Mouse (Mus musculus): ENCODE measurements around the gene Il17rd. TPM values are rescaled to one million over a fixed set of nuclear protein-coding genes. Genes with fewer than 3 reads are reported as not detected.

Gene Il17rd
- polyA plus RNA-seq, 1 experiment, result 0.99 TPM

- 84% methylated on average over 6 of the region's 6 CpGs for WGBS
- TF ChIP-seq POLR2A (IDR thresholded peaks at IDR 0.05; ENCODE audit: low read depth, low read length) (no peak), CTCF (IDR thresholded peaks at IDR 0.05; ENCODE audit: extremely low read depth, insufficient read depth, insufficient read length, insufficient replicate concordance) (no peak)
- H3K4me1 ChIP-seq (ENCODE audit: control insufficient read depth, insufficient read depth, insufficient read length), result no peaks in the 10 kb centered on the region
- H3K36me3 ChIP-seq (ENCODE audit: control insufficient read depth, insufficient read depth, low read length), result no peaks in the 10 kb centered on the region
- H3K4me3 ChIP-seq (ENCODE audit: extremely low read depth, insufficient read depth, insufficient read length), result no peak overlapping the region
- H3K27ac ChIP-seq (ENCODE audit: insufficient read depth, low read length), result no peak overlapping the region
- DNase-seq (ENCODE audit: low read depth in 1 of 2, low spot score in 2 of 2), result no peak
- no peaks in the 10 kb centered on the region for H3K27me3 ChIP-seq (ENCODE audit: control insufficient read depth, insufficient read depth, low read length)
These were observed 64.0 kb downstream of the Il17rd start for GRCm38 (mm10) chr14:27102720-27103119.

GRCm38 (mm10) chr14:27105731-27106457, 67.2 kb downstream of the Il17rd start:
- no peaks in the 10 kb centered on the region for H3K27me3 ChIP-seq (ENCODE audit: control insufficient read depth, insufficient read depth, low read length)
- H3K36me3 ChIP-seq (ENCODE audit: control insufficient read depth, insufficient read depth, low read length), result no peaks in the 10 kb centered on the region
- H3K4me3 ChIP-seq (ENCODE audit: extremely low read depth, insufficient read depth, insufficient read length), result no peak overlapping the region
- TF ChIP-seq POLR2A (IDR thresholded peaks at IDR 0.05; ENCODE audit: low read depth, low read length), result no peak
- TF ChIP-seq CTCF (IDR thresholded peaks at IDR 0.05; ENCODE audit: extremely low read depth, insufficient read depth, insufficient read length, insufficient replicate concordance), result no peak
- DNase-seq (ENCODE audit: low read depth in 1 of 2, low spot score in 2 of 2), result no peak
- no peaks in the 10 kb centered on the region for H3K4me1 ChIP-seq (ENCODE audit: control insufficient read depth, insufficient read depth, insufficient read length)
- WGBS, result 90% methylated on average over 12 of the region's 12 CpGs
- H3K27ac ChIP-seq (ENCODE audit: insufficient read depth, low read length), result no peak overlapping the region

GRCm38 (mm10) chr14:27108748-27109504, 70.2 kb downstream of the Il17rd start:
- Histone ChIP-seq H3K4me1 (ENCODE audit: control insufficient read depth, insufficient read depth, insufficient read length) (no peaks in the 10 kb centered on the region), H3K27me3 (ENCODE audit: control insufficient read depth, insufficient read depth, low read length) (no peaks in the 10 kb centered on the region), H3K27ac (ENCODE audit: insufficient read depth, low read length) (no peak overlapping the region), H3K4me3 (ENCODE audit: extremely low read depth, insufficient read depth, insufficient read length) (no peak overlapping the region), H3K36me3 (ENCODE audit: control insufficient read depth, insufficient read depth, low read length) (no peaks in the 10 kb centered on the region)
- WGBS, result 63% methylated on average over 6 of the region's 6 CpGs
- TF ChIP-seq POLR2A (IDR thresholded peaks at IDR 0.05; ENCODE audit: low read depth, low read length) (no peak), CTCF (IDR thresholded peaks at IDR 0.05; ENCODE audit: extremely low read depth, insufficient read depth, insufficient read length, insufficient replicate concordance) (no peak)
- no peak for DNase-seq (ENCODE audit: low read depth in 1 of 2, low spot score in 2 of 2)

GRCm38 (mm10) chr14:27114362-27115274, 75.9 kb downstream of the Il17rd start, which contains the start of gene Arhgef3:
Gene Arhgef3, plus strand, starts transcription at chr14:27114899.
- peak in 1 of 2 experiments; percentile 20 for DNase-seq (ENCODE audit: low read depth in 1 of 2, low spot score in 2 of 2)
- Histone ChIP-seq H3K27me3 (ENCODE audit: control insufficient read depth, insufficient read depth, low read length) (peaks cover 8% of the 10 kb centered on the region), H3K36me3 (ENCODE audit: control insufficient read depth, insufficient read depth, low read length) (no peaks in the 10 kb centered on the region), H3K4me1 (ENCODE audit: control insufficient read depth, insufficient read depth, insufficient read length) (no peaks in the 10 kb centered on the region; the same call in none of the 2 replicates), H3K27ac (ENCODE audit: insufficient read depth, low read length) (no peak within 1 kb of the TSS), H3K4me3 (ENCODE audit: extremely low read depth, insufficient read depth, insufficient read length) (peak within 1 kb of the TSS; percentile 54)
- no peak for TF ChIP-seq POLR2A (IDR thresholded peaks at IDR 0.05; ENCODE audit: low read depth, low read length)
- TF ChIP-seq CTCF (IDR thresholded peaks at IDR 0.05; ENCODE audit: extremely low read depth, insufficient read depth, insufficient read length, insufficient replicate concordance), result no peak
- WGBS, result 4% methylated on average over 58 of the region's 58 CpGs

- H3K27me3 ChIP-seq (ENCODE audit: control insufficient read depth, insufficient read depth, low read length), result peaks cover 8% of the 10 kb centered on the region
- 42% methylated on average over 11 of the region's 11 CpGs for WGBS
- no peaks in the 10 kb centered on the region for H3K36me3 ChIP-seq (ENCODE audit: control insufficient read depth, insufficient read depth, low read length)
- no peaks in the 10 kb centered on the region; the same call in none of the 2 replicates for H3K4me1 ChIP-seq (ENCODE audit: control insufficient read depth, insufficient read depth, insufficient read length)
- no peak overlapping the region; the same call in 1 of the 2 replicates for H3K4me3 ChIP-seq (ENCODE audit: extremely low read depth, insufficient read depth, insufficient read length)
- H3K27ac ChIP-seq (ENCODE audit: insufficient read depth, low read length), result no peak overlapping the region
- DNase-seq (ENCODE audit: low read depth in 1 of 2, low spot score in 2 of 2), result no peak
- TF ChIP-seq POLR2A (IDR thresholded peaks at IDR 0.05; ENCODE audit: low read depth, low read length) (no peak), CTCF (IDR thresholded peaks at IDR 0.05; ENCODE audit: extremely low read depth, insufficient read depth, insufficient read length, insufficient replicate concordance) (no peak)
These were observed 76.5 kb downstream of the Il17rd start for GRCm38 (mm10) chr14:27115275-27115660.

- no peak for DNase-seq (ENCODE audit: low read depth in 1 of 2, low spot score in 2 of 2)
- Histone ChIP-seq H3K36me3 (ENCODE audit: control insufficient read depth, insufficient read depth, low read length) (no peaks in the 10 kb centered on the region), H3K27ac (ENCODE audit: insufficient read depth, low read length) (no peak overlapping the region), H3K4me3 (ENCODE audit: extremely low read depth, insufficient read depth, insufficient read length) (no peak overlapping the region), H3K27me3 (ENCODE audit: control insufficient read depth, insufficient read depth, low read length) (peaks cover 8% of the 10 kb centered on the region), H3K4me1 (ENCODE audit: control insufficient read depth, insufficient read depth, insufficient read length) (no peaks in the 10 kb centered on the region; the same call in none of the 2 replicates)
- no peak for TF ChIP-seq CTCF (IDR thresholded peaks at IDR 0.05; ENCODE audit: extremely low read depth, insufficient read depth, insufficient read length, insufficient replicate concordance)
- no peak for TF ChIP-seq POLR2A (IDR thresholded peaks at IDR 0.05; ENCODE audit: low read depth, low read length)
- WGBS, result 73% methylated on average over 6 of the region's 6 CpGs
These were observed 77.2 kb downstream of the Il17rd start for GRCm38 (mm10) chr14:27115991-27116390.

Data from spleen, adult 2 months (tissue).